Mouse (Mus musculus) gonadal fat pad, adult 2 months (tissue): Measurements from ENCODE around the gene Pla2g2f. TPM values are rescaled to one million over a fixed set of nuclear protein-coding genes. Genes with fewer than 3 reads are reported as not detected.

Experiments used
- DNase-seq: peaks from one replicate; pipeline ENCODE4 v3.0.0-alpha.2; 2012; ENCODE audit warnings: low read depth
- polyA plus RNA-seq: library from polyadenylated mRNA; depleted of rRNA; stranded (reverse); fragments of >200 nt; gene quantifications from 2 replicates; pipeline ENCODE4 v1.2.3, GENCODE M21; 2012

Gene Pla2g2f
- polyA plus RNA-seq, 1 experiment = not detected

DNA sequence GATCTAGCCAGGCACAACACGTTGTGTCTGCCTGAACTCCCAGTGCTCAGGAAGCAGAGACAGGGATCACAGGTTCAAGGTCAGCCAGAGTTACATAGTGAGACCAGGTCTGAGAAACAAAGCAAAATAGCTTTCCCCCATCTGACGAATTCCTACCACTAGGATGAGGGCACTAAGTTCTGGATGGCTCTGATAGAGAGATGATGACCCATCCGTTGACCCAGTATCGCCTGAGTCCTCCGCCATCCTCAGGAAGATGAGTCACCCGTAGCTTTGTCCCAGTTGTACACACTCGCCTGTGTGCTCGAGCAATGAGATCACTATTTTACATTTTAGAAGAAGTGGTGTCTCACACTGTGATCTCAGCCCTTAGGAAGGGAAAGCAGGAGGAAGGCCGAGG, 4.8 kb upstream of the Pla2g2f start:
- DNase-seq = no peak

DNA sequence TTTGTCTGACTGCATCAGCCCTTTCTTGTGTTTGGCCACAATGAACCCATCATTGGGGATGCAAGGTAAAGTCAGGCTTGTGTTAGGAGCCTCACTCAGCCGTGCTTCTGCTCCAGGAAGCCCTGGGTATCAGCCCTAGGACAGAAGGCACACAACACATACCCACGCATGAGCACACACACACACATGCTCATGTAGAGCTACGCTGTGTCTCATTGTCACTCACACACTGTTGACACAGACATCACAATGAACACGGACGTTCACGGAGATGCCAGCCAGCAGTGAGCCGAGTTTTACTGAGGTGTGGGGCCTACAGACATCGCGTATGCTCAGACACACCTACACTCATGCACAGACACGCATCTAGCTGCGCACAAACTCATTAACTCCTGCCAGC, 1.4 kb downstream of the Pla2g2f start:
- DNase-seq = no peak

DNA sequence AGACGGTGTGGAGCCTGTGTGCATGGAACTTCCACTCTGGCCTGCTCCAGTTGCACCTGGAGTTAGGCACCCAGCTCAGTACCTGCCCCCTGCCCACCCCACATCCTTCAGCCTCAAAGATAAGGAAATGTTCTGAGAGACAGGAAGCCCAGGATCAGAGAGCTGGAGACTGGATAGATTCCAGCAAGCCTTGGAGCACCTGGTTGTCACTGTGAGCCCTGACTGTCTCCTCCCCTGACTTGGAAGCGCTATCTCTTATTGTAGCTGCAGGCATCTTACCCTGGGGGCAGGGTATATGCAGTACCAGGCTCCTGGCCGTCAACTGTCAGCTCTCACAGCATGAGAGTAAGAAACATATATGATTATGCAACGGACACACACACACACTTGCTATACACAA, 2.0 kb downstream of the Pla2g2f start:
- DNase-seq = no peak

DNA sequence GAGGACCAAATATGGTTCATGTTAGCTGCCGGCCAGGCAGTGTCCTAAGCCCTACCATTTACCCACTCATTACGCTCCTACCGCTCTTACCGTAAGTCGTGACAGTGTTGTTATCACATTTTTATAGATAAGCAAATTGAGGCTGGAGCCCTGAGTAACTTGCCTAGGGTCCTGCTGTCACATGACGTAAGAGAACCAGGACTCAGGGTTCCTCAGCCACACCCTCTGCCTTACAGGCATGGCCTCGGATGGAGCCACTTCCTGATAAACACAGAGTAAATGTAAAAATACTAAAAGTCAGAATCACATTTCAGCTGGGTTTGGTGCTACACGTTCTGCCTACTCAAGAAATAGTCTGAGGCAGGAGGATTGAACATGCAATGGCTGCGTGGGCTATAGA, 3.0 kb downstream of the Pla2g2f start:
- DNase-seq = no peak

DNA sequence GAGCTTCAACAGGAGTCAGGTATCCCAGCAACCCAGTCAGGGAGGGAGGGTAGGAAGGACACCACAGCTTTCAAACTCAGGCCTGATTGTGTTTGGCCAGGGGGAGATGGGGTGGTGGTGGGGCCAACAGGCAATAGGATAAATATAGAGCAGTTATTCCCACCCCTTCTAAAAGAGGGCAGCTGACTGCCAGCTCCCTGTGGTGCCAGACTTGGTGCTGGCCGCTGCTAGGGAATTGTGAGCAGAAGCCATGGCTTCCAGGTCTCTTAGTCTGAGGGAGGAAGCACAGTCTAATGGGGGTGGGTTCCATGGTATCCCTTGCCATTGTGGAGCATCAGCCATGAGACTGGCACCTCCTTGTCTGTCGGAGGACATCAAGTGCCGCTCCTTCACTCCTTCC, 3.8 kb downstream of the Pla2g2f start:
- DNase-seq = no peak

DNA sequence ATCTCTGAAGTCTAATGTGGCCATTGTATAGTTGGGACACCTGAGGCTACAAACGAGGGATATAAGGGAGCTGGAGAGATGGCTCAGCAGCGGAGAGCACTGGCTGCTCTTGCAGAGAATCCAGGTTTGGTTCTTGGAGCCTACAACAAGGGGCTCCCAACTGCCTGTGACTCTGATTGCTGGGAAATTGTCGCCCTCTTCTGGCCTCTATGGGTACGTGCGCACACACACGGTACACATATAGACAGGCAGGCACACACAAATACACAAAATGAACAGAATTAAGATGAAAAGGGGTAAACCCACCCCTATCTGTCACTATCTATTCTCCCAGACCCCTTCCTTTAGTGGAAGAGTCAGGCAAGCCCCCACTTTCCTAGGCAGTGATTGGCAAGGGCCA, 4.8 kb downstream of the Pla2g2f start:
- no peak for DNase-seq

DNA sequence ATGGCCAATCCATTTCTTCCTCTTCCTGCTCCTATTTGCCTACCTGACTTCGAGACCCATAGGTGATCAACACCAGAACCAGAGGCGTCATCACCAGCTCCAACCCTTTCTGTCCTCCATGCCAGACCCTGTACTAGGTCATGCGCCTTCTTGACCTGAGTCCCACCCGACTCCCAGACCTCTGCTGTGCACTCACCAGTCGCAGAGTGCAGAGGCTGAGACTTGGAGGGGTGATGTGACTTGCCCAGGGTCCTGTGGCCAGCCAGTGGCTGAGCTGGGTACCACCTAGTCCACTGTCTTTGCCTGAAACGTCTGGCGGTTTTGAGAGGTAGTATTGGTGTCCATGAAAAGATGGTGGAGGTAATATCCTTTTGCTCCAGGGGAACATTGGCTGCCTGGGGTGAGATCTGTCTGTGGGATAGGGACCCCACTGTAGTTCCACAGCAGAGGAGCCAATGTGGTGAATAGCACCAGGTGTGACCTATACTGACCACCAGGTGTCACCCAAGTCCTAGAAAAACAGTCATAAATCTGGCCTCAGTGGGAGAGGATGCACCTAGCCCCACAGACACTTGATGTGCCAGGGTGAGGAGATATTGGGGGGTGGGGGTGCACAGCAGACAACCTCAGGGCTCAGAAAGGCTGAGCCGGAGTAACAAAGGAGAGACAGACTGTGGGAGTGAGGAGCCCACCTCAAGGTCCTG, 8.9 kb downstream of the Pla2g2f start:
- no peak for DNase-seq

DNA sequence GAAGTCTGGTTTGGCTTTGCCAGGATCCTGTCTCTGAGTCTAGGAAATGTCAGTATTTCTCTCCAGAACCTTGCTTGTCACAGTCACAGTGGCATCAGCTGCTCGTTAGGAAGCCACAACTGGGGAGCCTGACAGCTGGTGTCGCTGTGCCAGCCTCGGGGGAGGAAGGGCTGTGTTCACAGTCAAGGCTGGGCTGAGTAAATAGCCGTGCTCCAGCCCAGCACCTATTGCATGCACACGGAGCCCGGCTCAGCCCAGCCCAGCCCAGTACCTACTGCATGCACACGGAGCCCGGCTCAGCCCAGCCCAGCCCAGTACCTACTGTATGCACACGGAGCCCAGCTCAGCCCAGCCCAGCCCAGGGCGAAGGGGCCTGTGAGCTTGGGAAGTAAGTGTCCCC, 9.6 kb downstream of the Pla2g2f start:
- no peak for DNase-seq

DNA sequence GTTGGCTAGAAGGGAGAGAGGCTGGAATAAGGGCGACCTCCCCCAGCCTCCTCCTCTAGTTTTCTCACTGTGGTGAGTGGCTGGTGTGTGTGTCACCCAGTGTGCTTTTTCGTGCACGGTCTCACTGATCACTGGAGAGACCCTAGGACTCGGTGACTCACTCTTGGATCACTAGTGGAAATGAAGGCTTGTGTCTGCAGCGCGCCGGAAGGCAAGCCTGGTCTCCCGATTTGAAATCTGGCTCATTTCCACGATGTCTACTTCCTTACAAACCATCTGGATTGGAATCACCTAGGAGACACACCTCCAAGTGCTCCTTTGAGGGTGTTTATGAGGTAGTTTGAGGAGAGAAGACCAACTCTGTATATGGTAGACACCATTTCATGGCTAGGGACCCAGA, 10.6 kb downstream of the Pla2g2f start:
- no peak for DNase-seq

DNA sequence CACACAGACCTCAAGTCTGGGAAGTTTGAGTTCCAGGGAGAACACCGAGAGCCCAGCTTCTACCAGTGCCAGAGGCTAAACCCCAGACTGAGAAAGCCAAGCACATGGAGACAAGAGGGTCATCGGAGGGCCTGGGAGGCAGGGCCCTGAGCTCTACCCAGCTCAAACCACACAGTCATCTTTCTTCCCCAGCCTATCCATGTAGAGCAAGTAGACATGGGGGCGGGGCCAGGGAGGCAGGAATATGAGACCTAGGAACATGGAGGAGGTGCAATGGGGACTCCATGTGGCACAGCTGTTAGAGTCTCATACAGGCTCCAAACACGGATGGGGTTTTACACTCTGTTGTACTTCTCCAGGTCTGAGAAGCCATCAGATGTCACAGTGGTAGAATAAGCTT, 11.5 kb downstream of the Pla2g2f start:
- no peak for DNase-seq

DNA sequence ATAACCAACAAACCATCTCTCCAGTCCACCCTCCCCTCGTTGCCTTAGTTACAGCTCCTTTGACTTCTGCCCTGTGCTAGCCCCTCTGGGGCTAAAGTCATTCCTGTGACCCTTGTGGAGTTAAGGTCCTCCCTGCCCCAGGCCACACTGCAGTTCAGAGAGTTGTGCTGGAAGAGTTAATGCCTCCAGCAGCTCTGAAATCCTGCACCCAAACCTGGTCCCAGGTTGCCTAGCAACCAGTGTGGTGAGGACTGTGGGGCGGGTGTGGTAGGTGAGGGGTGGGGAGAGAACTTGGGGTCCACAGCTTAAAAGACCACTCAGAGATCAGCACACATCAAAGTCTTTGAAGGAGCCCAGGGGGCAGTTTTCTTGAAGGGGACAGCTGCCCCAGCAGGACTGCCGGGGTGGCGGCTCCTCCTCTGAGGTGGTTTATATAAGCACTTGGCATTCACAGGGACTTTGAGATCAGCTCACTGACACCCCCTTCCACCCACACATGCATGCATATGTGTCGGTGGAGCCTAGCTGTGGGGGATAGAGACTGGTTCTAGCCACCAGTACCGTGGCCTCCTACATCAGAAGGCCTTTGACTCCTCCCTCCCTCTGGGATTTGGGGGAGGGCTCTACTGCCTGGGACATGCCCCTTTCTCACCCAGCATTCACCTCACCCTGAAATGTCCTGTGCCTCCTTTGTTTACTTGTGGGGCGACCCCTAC, 18.1 kb downstream of the Pla2g2f start:
- DNase-seq = no peak

DNA sequence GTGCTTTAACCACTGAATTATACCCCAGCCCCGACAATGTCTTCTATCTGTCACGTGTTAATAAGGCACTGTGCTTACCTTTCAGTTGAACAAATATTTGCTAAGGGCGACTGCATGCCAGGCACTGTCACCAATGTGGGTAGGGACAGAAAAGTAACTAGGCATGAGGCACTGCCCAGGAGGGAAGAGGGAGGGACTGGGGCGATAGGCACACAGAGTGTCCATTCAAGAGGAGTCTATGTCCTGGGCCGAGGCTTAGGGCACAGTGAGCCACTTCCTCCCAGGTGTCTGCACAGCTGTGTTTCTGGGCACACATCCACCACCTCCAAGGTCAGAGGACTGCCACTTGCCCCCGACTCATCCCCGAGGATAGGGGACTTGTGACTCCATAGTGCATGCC, 20.4 kb downstream of the Pla2g2f start, which contains the start of gene Ubxn10:
TSS of gene Ubxn10 (minus strand) at position 137 of the 400 bp plus-strand sequence.
- no peak for DNase-seq

DNA sequence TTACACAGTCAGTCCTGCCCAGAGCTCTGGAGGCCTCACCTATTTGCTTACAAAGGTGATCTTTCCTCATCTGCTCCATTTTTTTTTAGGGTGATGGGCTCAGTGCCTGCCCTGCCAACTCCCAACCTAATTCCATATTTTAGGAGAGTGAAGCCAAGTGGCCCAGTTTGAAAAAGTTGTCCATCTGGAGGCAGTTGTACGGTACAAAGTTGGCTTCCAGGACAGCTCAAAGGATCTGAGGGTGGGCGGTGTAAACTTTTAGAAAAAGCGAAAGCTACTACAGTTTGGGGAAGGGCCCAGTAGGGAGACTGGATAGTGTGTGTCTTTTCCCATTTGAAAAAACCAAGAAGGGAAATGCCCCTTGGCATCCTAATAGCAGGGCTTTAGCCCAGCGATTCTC, 22.6 kb downstream of the Pla2g2f start:
- DNase-seq = no peak

DNA sequence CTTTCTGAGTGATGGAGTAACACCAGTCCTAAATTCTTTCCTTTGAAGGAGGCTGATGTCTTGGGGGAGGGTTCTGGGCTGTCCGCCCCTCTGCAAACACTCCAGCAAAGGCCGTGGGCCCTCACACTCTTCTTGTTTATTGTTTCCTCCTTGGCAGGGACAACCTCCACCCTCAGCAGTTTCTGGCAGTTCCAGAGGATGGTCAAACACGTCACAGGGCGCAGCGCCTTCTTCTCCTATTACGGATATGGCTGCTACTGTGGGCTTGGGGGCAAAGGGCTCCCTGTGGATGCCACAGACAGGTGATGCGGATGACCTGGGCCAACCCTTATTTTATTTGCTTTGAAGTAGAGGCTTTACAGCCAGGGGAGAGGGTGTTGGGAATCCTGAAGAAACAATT, 23.3 kb downstream of the Pla2g2f start:
- no peak for DNase-seq

DNA sequence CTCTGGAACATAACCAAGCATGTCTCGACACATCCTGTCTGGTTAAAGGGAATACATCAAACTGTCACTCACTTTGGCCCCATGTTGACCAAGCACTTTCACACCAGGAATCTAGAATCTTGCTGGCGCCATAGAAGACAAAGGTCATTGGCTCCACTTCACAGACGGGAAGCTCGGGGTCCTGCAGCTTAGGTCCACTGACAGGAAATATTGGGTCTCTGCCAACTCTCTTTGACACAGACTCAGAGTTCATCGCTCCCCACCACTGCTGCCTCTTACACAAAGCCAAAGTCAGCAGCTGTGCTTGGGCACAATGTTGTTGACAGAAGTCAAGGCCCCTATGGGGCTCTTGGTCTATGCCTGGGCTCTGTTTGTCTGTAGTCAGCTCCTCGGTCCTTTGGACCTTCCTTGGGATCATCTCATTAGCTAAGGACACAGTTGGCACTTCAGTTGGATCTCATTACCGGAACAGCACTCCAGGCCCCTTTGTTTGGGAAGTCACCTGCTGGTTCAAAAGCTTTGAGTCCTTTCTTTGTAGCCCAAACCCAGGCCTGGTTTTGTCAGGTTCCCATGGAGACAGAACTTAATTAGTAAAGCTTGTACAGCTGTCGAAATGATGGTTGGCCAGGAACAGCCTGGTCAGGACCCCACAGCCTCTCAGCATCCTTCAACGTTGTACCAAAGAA, 28.3 kb downstream of the Pla2g2f start:
- DNase-seq = no peak

DNA sequence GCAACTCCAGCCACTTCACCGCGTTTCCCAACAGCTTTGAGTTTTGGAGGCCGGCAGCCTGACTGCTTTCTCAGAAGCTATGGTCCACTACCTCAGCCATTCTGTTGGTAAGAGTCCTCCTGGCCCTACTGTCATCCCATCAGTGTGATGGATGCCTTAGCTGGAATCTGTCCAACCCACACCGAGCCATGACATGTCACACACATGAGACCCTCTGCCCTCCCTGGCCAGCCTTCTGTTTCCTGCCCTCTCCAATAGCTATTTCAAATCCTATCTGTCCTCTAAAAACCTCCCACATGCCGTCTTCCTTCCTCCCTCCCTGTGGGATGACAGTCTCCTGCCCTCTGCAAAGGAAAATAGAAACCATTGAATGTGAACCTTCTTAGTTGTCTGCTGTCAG, 31.7 kb downstream of the Pla2g2f start:
- DNase-seq = no peak

DNA sequence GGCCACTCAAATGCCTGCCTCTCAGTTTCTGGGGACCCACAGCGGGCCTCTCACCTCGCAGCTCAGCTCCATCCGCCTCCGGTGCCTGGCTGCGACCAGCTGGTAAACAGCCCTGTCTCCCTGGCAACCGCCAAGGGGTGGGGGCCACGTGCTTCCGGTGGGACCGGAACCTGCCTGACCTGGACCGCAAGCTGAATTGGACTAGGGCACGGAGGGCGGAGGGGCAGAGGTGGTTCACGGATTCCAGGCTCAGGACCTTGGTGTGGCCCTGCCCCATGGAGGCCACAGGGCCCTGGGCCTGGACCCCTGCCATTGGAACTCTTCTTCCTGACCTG, 32.3 kb downstream of the Pla2g2f start:
- no peak for DNase-seq

DNA sequence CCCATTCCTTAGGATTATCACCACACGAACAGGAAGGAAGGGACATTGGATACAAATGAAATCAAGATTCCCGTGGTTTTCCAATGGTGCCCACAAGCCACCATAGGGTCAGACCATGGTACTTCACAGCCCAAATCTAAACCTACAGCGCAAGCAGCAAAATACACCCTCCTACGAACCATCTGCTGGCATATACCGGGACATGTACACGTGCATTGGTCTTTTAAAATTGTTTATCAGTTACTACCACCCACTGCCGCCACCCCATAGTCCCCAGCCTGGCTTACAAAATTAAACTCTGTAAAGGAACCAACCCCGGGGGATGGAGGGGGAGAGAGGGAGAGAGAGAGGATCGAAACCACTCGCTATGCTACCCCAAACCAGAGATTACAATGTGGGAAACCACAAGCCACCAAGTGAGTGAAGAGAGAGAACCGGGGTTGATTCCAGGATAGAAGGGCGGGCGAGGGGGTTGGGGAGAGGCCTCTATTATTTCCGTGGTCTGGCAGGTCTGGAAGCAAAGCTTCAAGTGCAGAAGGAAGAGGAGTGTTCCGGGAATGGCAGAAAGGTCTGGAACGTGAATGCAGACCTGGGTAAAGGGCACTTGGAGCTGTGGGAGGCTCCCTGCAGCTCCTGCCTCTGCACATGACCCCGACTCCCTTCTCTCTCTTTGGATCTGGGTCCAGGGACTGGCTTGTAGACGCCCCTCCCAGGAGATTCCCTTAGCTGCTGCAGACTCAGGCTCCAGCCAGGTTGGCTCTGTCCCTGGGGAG, 32.9 kb downstream of the Pla2g2f start, which contains the start of gene Pla2g2c:
TSS of gene Pla2g2c (plus strand) at position 439 of the 773 bp plus-strand sequence.
- DNase-seq = no peak

DNA sequence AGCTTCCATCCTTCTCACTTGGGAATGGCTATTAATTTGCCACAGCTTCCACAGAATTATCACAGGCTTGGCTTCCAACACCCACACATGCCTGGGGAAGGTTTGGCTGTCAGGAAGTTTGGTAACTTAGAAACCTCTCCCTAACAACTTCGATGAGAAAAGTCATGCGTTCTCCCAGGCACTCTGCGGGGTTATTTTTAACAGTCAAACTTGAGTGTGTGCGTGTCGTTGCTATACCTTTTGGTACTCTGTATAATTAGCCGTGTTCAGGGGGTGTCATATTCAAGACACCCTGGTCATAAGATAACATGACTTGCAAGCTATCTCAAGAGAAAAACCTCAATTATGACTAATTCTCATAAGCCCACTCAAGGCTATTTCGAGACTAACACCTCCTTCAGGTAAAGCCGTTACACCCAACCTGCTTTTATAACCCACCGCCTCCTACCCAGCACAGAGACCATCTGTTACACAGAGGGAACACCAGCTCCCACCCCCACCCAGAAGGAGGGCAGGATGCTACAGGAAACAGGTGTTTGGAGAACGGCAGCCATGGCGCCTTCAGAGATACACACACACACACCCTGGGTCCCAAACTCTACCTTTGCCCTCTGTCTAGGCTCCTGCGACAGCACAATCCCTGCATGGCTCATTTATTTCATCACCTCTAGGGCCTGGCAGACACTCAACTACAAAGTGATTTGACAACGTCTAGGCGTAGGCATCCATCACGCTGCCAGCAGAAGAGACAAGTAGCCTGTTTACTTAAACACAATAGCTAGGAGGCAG, 33.7 kb downstream of the Pla2g2f start:
- peak; percentile 17 for DNase-seq

DNA sequence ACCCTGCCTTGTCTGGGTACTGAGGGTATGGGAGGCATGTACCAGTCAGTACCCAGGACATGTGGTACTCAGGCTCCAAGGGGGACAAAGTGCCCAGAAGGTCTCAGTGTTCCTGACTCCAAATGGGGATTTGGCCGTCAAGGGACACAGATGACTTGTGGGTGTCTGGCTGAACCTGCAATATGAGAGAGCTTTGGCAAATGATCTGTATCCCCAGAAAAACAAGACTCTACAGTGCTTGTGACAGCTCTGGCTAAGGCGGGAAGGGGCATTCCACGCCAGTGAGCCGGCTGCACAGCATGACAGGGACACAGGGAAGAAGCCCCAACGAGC, 38.2 kb downstream of the Pla2g2f start:
- no peak for DNase-seq

DNA sequence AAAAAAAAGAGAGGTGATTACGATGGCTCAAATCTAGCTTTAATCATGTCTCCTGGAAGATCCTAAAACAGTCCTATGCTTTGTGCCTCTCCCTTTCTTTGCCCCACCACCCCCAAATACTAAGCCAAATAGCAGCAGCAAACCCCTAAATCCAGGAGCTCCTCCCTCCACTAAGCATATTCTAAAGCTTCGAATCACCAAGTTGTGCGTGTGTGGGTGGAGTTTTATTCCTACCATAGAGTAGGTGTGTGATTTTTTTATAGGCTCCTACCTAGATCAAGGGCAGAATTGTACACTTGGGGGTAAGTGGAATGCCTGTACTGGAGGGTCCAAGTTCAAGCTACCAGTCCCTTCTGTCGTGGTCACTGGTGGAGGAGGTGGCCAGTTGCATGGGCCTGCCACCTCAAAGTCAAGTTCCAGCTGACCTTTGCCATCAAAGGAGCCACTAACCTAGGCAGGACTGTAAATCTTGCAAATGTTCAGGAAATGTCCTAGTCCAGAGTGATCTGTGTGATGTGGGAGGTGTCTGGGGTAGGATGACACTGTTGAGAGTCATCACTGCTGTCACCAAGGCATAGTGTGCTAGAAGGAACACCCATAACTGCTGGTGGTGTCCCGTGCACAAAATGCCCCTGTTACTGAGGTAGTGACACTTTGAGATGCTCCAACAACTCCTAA, 38.7 kb downstream of the Pla2g2f start:
- no peak for DNase-seq
